Mouse (Mus musculus) myocyte (in vitro differentiated cells): ENCODE results near the gene Crybg2.

Source experiments
- E2F4 ChIP-seq: IDR thresholded peaks from one replicate; pipeline ENCODE4 v1.6.1; 2011; ENCODE audit warnings: mild to moderate bottlenecking, control low read depth, moderate library complexity; ENCODE audit not compliant: insufficient read depth
- POLR2A ChIP-seq: IDR thresholded peaks from one replicate; pipeline ENCODE4 v1.6.1; 2011; ENCODE audit warnings: low read depth, mild to moderate bottlenecking, control low read depth, moderate library complexity; ENCODE audit not compliant: insufficient read length
- POLR2AphosphoS2 ChIP-seq: IDR thresholded peaks from one replicate; pipeline ENCODE4 v1.6.1; 2011; ENCODE audit warnings: low read depth, control low read depth; ENCODE audit not compliant: insufficient read length
- TCF12 ChIP-seq: IDR thresholded peaks from one replicate; pipeline ENCODE4 v1.6.1; 2011; ENCODE audit warnings: mild to moderate bottlenecking, control low read depth; ENCODE audit not compliant: poor library complexity, insufficient read depth, severe bottlenecking

GRCm38 (mm10) chr4:134108196-134108595 lies 47.6 kb downstream of the Crybg2 start:
- TF ChIP-seq POLR2A (no peak), TCF12 (no peak), POLR2AphosphoS2 (no peak), E2F4 (no peak)
